Mouse (Mus musculus): ENCODE results near the gene Fam193b. TPM values are rescaled to one million over a fixed set of nuclear protein-coding genes. Genes with fewer than 3 reads are reported as not detected.

The Fam193b gene
- polyA plus RNA-seq, 1 experiment from 2014 or later = 17.1 TPM

DNA sequence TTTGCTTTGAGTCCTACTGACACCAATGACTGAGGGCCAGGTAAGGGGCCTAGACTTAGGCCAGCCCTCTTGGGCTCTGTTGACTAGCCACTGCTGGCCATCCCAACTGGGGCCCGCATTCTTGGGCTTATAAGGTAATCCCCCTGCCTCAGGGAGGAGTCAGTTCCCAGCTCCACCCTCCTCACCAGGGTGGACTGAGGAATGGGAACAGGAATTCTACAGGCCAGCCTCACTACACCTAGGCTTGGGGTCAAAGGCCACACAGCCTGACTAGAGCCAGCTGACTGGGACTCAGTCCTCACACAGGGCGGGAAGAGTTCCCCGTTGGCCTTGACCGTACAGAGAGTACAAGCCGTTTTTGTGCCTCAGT, 59.4 kb downstream of the Fam193b start:
- H3K4me1 ChIP-seq (replicated peaks) = peaks cover 56% of the 10 kb centered on the region
- no peaks in the 10 kb centered on the region for H3K9me3 ChIP-seq (replicated peaks)
- H3K9ac ChIP-seq = peak overlapping the region; percentile 96
- WGBS = 18% methylated on average over 5 of the region's 5 CpGs
- ATAC-seq (replicated peaks; ENCODE audit: insufficient number of reproducible peaks, insufficient read depth, low FRiP score, low read depth) = no peak
- peak overlapping the region; percentile 90 for H3K4me2 ChIP-seq
- H3K27me3 ChIP-seq = peaks cover 22% of the 10 kb centered on the region
- H3K27ac ChIP-seq = peak overlapping the region; percentile 97
- H3K4me3 ChIP-seq = peak overlapping the region; percentile 88
- peaks cover 30% of the 10 kb centered on the region for H3K36me3 ChIP-seq

DNA sequence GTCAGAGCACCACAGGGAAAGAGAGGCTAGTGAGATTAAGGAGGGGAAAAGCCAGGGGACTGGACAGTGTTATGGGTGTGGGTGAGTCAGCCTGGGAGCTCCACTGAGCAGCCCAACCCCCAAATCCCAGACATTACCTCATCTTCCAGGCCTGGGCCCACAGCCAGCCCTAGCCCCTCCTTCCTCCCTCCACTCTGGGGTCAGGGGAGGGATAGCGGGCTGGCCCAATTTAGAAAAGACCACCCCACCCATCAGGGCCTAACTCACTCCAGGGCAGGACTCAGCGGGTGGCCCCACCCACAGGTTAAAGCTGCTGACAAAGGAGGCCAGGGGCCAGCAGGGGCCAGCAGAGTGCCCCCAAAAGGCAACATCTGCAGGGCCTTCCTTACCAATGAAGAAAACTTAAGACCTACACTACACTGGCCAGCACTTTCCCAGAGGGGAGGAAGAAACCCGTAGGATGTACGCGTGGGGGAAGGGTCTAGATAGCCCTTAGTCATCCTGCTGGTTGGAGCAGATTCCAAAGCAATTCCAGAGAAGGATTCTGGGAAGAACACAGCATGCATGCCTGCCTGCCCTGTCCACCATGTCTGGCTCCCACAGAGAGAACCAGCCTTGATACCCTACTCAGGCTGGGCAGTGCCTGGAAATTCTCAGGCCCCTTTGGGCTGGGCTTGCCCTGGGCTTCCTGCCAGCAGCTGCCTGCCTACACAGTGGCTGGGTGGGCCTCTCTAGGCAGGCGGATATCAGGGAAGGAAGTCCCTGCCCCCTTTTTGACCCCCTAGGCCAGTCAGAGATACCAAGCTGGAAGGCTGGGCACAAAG, 60.0 kb downstream of the Fam193b start:
- peak; percentile 78 for ATAC-seq (replicated peaks; ENCODE audit: insufficient number of reproducible peaks, insufficient read depth, low FRiP score, low read depth)
- 1% methylated on average over 6 of the region's 6 CpGs for WGBS
- Histone ChIP-seq H3K36me3 (peaks cover 36% of the 10 kb centered on the region), H3K4me1 (replicated peaks) (peaks cover 56% of the 10 kb centered on the region), H3K9ac (peak overlapping the region; percentile 96), H3K27ac (peak overlapping the region; percentile 97), H3K4me2 (peak overlapping the region; percentile 90), H3K27me3 (peaks cover 22% of the 10 kb centered on the region), H3K9me3 (replicated peaks) (no peaks in the 10 kb centered on the region), H3K4me3 (peak overlapping the region; percentile 88)

- Histone ChIP-seq H3K9me3 (replicated peaks) (no peaks in the 10 kb centered on the region), H3K9ac (peak overlapping the region; percentile 96; the same call in 1 of the 2 replicates), H3K27ac (peak overlapping the region; percentile 97), H3K27me3 (peaks cover 16% of the 10 kb centered on the region), H3K4me1 (replicated peaks) (peaks cover 56% of the 10 kb centered on the region), H3K4me3 (peak overlapping the region; percentile 88; the same call in 1 of the 2 replicates), H3K4me2 (peak overlapping the region; percentile 90), H3K36me3 (peaks cover 42% of the 10 kb centered on the region)
- WGBS = 29% methylated on average over 3 of the region's 3 CpGs
- ATAC-seq (replicated peaks; ENCODE audit: insufficient number of reproducible peaks, insufficient read depth, low FRiP score, low read depth) = no peak
These were observed 60.6 kb downstream of the Fam193b start for GRCm38 (mm10) chr13:55510332-55510667.

DNA sequence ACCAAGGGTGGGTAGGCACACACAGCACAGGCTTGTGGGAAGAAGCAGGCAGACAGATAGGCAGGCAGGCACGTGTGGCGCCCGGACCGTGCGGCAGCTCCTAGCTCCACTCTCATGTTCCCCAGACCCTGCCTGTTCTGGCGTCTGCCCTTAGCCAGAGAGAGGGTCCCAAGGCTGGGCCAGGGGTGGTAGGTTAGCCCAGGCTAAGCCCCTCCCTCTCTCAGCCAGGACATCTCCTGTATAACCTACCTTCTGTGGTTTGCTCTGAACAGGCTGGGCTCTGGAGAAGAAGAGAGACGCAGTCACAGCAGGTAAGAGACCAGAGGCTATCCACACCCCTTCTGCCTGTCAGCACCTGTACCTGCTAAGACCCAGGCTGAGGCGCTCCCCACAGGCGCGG, 62.4 kb downstream of the Fam193b start:
- H3K4me2 ChIP-seq = no peak overlapping the region
- H3K9me3 ChIP-seq (replicated peaks) = no peaks in the 10 kb centered on the region
- H3K27ac ChIP-seq = no peak overlapping the region
- no peak overlapping the region for H3K9ac ChIP-seq
- no peak overlapping the region for H3K4me3 ChIP-seq
- H3K4me1 ChIP-seq (replicated peaks) = peaks cover 52% of the 10 kb centered on the region
- no peaks in the 10 kb centered on the region for H3K27me3 ChIP-seq
- ATAC-seq (replicated peaks; ENCODE audit: insufficient number of reproducible peaks, insufficient read depth, low FRiP score, low read depth) = no peak
- peaks cover 53% of the 10 kb centered on the region for H3K36me3 ChIP-seq
- 89% methylated on average over 10 of the region's 10 CpGs for WGBS

- H3K9me3 ChIP-seq (replicated peaks) = no peaks in the 10 kb centered on the region
- peaks cover 59% of the 10 kb centered on the region for H3K36me3 ChIP-seq
- ATAC-seq (replicated peaks; ENCODE audit: insufficient number of reproducible peaks, insufficient read depth, low FRiP score, low read depth) = no peak
- H3K27me3 ChIP-seq = no peaks in the 10 kb centered on the region
- no peak overlapping the region for H3K4me3 ChIP-seq
- no peak overlapping the region for H3K9ac ChIP-seq
- no peak overlapping the region for H3K4me2 ChIP-seq
- H3K4me1 ChIP-seq (replicated peaks) = peaks cover 54% of the 10 kb centered on the region
- H3K27ac ChIP-seq = no peak overlapping the region
- WGBS = 67% methylated on average over 11 of the region's 11 CpGs
These were observed 63.0 kb downstream of the Fam193b start for GRCm38 (mm10) chr13:55507877-55508276.

GRCm38 (mm10) chr13:55506697-55507096, 64.2 kb downstream of the Fam193b start:
- Histone ChIP-seq H3K4me3 (no peak overlapping the region), H3K36me3 (peaks cover 70% of the 10 kb centered on the region)
- WGBS = 86% methylated on average over 10 of the region's 10 CpGs

GRCm38 (mm10) chr13:55505810-55506209, 65.1 kb downstream of the Fam193b start:
- H3K36me3 ChIP-seq = peaks cover 79% of the 10 kb centered on the region
- no peak overlapping the region for H3K4me3 ChIP-seq
- no peak overlapping the region for H3K4me2 ChIP-seq
- no peak for ATAC-seq (replicated peaks; ENCODE audit: insufficient number of reproducible peaks, insufficient read depth, low FRiP score, low read depth)
- 96% methylated on average over 9 of the region's 9 CpGs for WGBS
- peaks cover 37% of the 10 kb centered on the region for H3K4me1 ChIP-seq (replicated peaks)
- no peak overlapping the region for H3K27ac ChIP-seq
- H3K9me3 ChIP-seq (replicated peaks) = no peaks in the 10 kb centered on the region
- H3K27me3 ChIP-seq = 0 out of 2 replicates have a peak, but pooled peaks cover 3% of the 10 kb centered on the region
- no peak overlapping the region for H3K9ac ChIP-seq

More at GRCm38 (mm10) chr13:55506697-55507096, 64.2 kb downstream of the Fam193b start:
- H3K9ac ChIP-seq = no peak overlapping the region
- no peak overlapping the region for H3K4me2 ChIP-seq
- H3K27me3 ChIP-seq = 0 out of 2 replicates have a peak, but pooled peaks cover 3% of the 10 kb centered on the region
- H3K4me1 ChIP-seq (replicated peaks) = peaks cover 46% of the 10 kb centered on the region
- no peak overlapping the region for H3K27ac ChIP-seq
- no peak for ATAC-seq (replicated peaks; ENCODE audit: insufficient number of reproducible peaks, insufficient read depth, low FRiP score, low read depth)
- H3K9me3 ChIP-seq (replicated peaks) = no peaks in the 10 kb centered on the region

- no peak overlapping the region for H3K4me3 ChIP-seq
- H3K9ac ChIP-seq = no peak overlapping the region
- H3K9me3 ChIP-seq (replicated peaks) = no peaks in the 10 kb centered on the region
- 78% methylated on average over 5 of the region's 5 CpGs for WGBS
- H3K27me3 ChIP-seq = peaks cover 9% of the 10 kb centered on the region; the same call in 1 of the 2 replicates
- peaks cover 23% of the 10 kb centered on the region for H3K4me1 ChIP-seq (replicated peaks)
- peaks cover 87% of the 10 kb centered on the region for H3K36me3 ChIP-seq
- no peak for ATAC-seq (replicated peaks; ENCODE audit: insufficient number of reproducible peaks, insufficient read depth, low FRiP score, low read depth)
- H3K27ac ChIP-seq = no peak overlapping the region
- no peak overlapping the region for H3K4me2 ChIP-seq
These were observed 66.5 kb downstream of the Fam193b start for GRCm38 (mm10) chr13:55504390-55504789.

DNA sequence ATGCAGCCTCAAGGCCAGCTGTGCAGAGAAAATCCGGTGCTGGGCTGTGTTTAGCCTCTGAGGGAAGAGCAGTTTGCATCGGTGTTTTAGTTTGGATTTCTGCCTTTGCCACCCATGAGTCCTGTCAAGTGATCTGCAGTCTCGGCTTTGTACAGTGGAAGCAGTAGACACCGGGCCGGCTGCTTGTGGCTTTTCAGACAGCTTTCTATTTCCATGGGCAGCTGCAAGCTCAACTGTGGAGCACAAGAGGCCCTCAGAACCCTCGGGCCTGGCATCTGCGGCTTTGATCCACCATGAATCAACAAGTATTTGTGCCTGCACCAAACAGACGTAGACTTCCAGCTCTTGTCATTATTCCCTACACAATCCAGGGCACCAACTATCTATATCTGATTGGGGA, 68.5 kb downstream of the Fam193b start:
- Histone ChIP-seq H3K4me1 (replicated peaks) (peaks cover 5% of the 10 kb centered on the region), H3K4me2 (no peak overlapping the region), H3K4me3 (no peak overlapping the region), H3K9me3 (replicated peaks) (no peaks in the 10 kb centered on the region), H3K27me3 (peaks cover 27% of the 10 kb centered on the region), H3K9ac (no peak overlapping the region), H3K36me3 (peaks cover 82% of the 10 kb centered on the region), H3K27ac (no peak overlapping the region)
- no peak for ATAC-seq (replicated peaks; ENCODE audit: insufficient number of reproducible peaks, insufficient read depth, low FRiP score, low read depth)
- 86% methylated on average over 8 of the region's 8 CpGs for WGBS

- H3K4me2 ChIP-seq = no peak overlapping the region
- H3K9me3 ChIP-seq (replicated peaks) = no peaks in the 10 kb centered on the region
- no peak for ATAC-seq (replicated peaks; ENCODE audit: insufficient number of reproducible peaks, insufficient read depth, low FRiP score, low read depth)
- no peak overlapping the region for H3K27ac ChIP-seq
- H3K27me3 ChIP-seq = peaks cover 33% of the 10 kb centered on the region
- H3K36me3 ChIP-seq = peaks cover 64% of the 10 kb centered on the region
- H3K4me1 ChIP-seq (replicated peaks) = peaks cover 16% of the 10 kb centered on the region
- 77% methylated on average over 10 of the region's 10 CpGs for WGBS
- no peak overlapping the region for H3K9ac ChIP-seq
- H3K4me3 ChIP-seq = no peak overlapping the region
These were observed 70.3 kb downstream of the Fam193b start for GRCm38 (mm10) chr13:55500575-55500974.

DNA sequence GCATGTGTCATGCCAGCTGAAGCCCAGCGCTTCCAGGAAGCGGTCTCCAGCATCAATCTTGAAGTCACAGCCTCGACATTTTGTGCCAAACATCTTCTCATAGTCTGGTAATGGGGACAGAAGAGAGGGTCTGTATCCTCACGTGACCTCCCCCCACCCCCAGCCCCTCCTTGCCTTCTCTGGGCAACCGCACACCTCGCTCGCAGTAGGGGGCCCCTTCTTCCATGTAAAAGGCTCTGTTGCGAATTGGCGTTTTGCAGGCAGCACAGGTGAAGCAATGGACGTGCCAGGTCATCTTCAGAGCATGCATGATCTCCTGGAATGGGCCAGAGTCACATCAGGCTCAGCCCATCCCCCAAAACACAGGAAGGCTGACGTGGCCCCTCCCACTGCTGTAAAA, 72.0 kb downstream of the Fam193b start:
- Histone ChIP-seq H3K27ac (no peak overlapping the region), H3K4me2 (no peak overlapping the region), H3K4me3 (no peak overlapping the region), H3K27me3 (peaks cover 40% of the 10 kb centered on the region), H3K4me1 (replicated peaks) (peaks cover 32% of the 10 kb centered on the region), H3K36me3 (peaks cover 54% of the 10 kb centered on the region), H3K9me3 (replicated peaks) (no peaks in the 10 kb centered on the region), H3K9ac (no peak overlapping the region)
- no peak for ATAC-seq (replicated peaks; ENCODE audit: insufficient number of reproducible peaks, insufficient read depth, low FRiP score, low read depth)
- 80% methylated on average over 11 of the region's 11 CpGs for WGBS

- Histone ChIP-seq H3K36me3 (peaks cover 32% of the 10 kb centered on the region), H3K4me1 (replicated peaks) (peaks cover 29% of the 10 kb centered on the region), H3K4me3 (no peak overlapping the region), H3K9ac (no peak overlapping the region), H3K9me3 (replicated peaks) (no peaks in the 10 kb centered on the region), H3K4me2 (no peak overlapping the region), H3K27ac (no peak overlapping the region), H3K27me3 (peaks cover 57% of the 10 kb centered on the region)
- ATAC-seq (replicated peaks; ENCODE audit: insufficient number of reproducible peaks, insufficient read depth, low FRiP score, low read depth) = no peak
- 76% methylated on average over 6 of the region's 6 CpGs for WGBS
These were observed 74.3 kb downstream of the Fam193b start for GRCm38 (mm10) chr13:55496661-55497060.

Data from heart, embryonic 15.5 days (tissue).